Mouse (Mus musculus): ENCODE results near the gene Gm49405.
"Not testable (repeated sequence)": the region's sequence is repeated elsewhere in the genome, so short reads cannot be mapped to it uniquely, and the experiment has no call there.

Gm49405 gene

GRCm38 (mm10) chr19:4015635-4016034, 15.2 kb downstream of the Gm49405 start:
- DNase-seq (ENCODE audit: low spot score in 2 of 2), result no peak

GRCm38 (mm10) chr19:4017921-4018587, 17.6 kb downstream of the Gm49405 start:
- DNase-seq (ENCODE audit: low spot score in 2 of 2), result no peak

- DNase-seq (ENCODE audit: low spot score in 2 of 2), result peak; percentile 40 to 66
Measured at GRCm38 (mm10) chr19:4018743-4019583, 18.5 kb downstream of the Gm49405 start.

- no peak for DNase-seq (ENCODE audit: low spot score in 2 of 2)
Measured at GRCm38 (mm10) chr19:4023185-4023584, 22.8 kb downstream of the Gm49405 start.

- no peak for DNase-seq (ENCODE audit: low spot score in 2 of 2)
Measured at GRCm38 (mm10) chr19:4027576-4027975, 27.1 kb downstream of the Gm49405 start.

GRCm38 (mm10) chr19:4032668-4033067, 32.2 kb downstream of the Gm49405 start:
- DNase-seq (ENCODE audit: low spot score in 2 of 2), result no peak

GRCm38 (mm10) chr19:4033298-4033697, 32.9 kb downstream of the Gm49405 start:
- DNase-seq (ENCODE audit: low spot score in 2 of 2), result no peak

GRCm38 (mm10) chr19:4033742-4034141, 33.3 kb downstream of the Gm49405 start:
- no peak for DNase-seq (ENCODE audit: low spot score in 2 of 2)

- no peak for DNase-seq (ENCODE audit: low spot score in 2 of 2)
Measured at GRCm38 (mm10) chr19:4036327-4037045, 36.1 kb downstream of the Gm49405 start.

- not testable (repeated sequence) for DNase-seq (ENCODE audit: low spot score in 2 of 2)
Measured at GRCm38 (mm10) chr19:4037154-4037787, 36.8 kb downstream of the Gm49405 start.

GRCm38 (mm10) chr19:4037788-4038232, 37.4 kb downstream of the Gm49405 start, which contains the start of gene Gstp1:
Gstp1 (minus strand) TSS chr19:4037985.
- DNase-seq (ENCODE audit: low spot score in 2 of 2), result peak; percentile 68 to 79

- DNase-seq (ENCODE audit: low spot score in 2 of 2), result not testable (repeated sequence)
Measured at GRCm38 (mm10) chr19:4040941-4041340, 40.5 kb downstream of the Gm49405 start.

GRCm38 (mm10) chr19:4041500-4041899, 41.1 kb downstream of the Gm49405 start:
- not testable (repeated sequence) for DNase-seq (ENCODE audit: low spot score in 2 of 2)

GRCm38 (mm10) chr19:4042124-4042523, 41.7 kb downstream of the Gm49405 start:
- DNase-seq (ENCODE audit: low spot score in 2 of 2), result no peak

GRCm38 (mm10) chr19:4044109-4044508, 43.7 kb downstream of the Gm49405 start:
- not testable (repeated sequence) for DNase-seq (ENCODE audit: low spot score in 2 of 2)

GRCm38 (mm10) chr19:4045966-4046865, 45.8 kb downstream of the Gm49405 start, which contains the start of gene Gstp2:
Gstp2 (minus strand) TSS chr19:4046023.
- DNase-seq (ENCODE audit: low spot score in 2 of 2), result peak in 1 of 2 experiments; percentile 43

- DNase-seq (ENCODE audit: low spot score in 2 of 2), result no peak
Measured at GRCm38 (mm10) chr19:4046866-4047254, 46.4 kb downstream of the Gm49405 start.

- peak; percentile 71 to 86 for DNase-seq (ENCODE audit: low spot score in 2 of 2)
Measured at GRCm38 (mm10) chr19:4047859-4048258, 47.4 kb downstream of the Gm49405 start.

- not testable (repeated sequence) for DNase-seq (ENCODE audit: low spot score in 2 of 2)
Measured at GRCm38 (mm10) chr19:4049069-4049468, 48.6 kb downstream of the Gm49405 start.

- no peak for DNase-seq (ENCODE audit: low spot score in 2 of 2)
Measured at GRCm38 (mm10) chr19:4051016-4051415, 50.6 kb downstream of the Gm49405 start.
